Mouse (Mus musculus): ENCODE results near the gene Fam222a. TPM values are rescaled to one million over a fixed set of nuclear protein-coding genes. Genes with fewer than 3 reads are reported as not detected.

Gene Fam222a
- 10 to 100 TPM in 1 of 2 experiments, 1 to 10 TPM in 1; 10.0 to 12.6 TPM for total RNA-seq (2021)

DNA sequence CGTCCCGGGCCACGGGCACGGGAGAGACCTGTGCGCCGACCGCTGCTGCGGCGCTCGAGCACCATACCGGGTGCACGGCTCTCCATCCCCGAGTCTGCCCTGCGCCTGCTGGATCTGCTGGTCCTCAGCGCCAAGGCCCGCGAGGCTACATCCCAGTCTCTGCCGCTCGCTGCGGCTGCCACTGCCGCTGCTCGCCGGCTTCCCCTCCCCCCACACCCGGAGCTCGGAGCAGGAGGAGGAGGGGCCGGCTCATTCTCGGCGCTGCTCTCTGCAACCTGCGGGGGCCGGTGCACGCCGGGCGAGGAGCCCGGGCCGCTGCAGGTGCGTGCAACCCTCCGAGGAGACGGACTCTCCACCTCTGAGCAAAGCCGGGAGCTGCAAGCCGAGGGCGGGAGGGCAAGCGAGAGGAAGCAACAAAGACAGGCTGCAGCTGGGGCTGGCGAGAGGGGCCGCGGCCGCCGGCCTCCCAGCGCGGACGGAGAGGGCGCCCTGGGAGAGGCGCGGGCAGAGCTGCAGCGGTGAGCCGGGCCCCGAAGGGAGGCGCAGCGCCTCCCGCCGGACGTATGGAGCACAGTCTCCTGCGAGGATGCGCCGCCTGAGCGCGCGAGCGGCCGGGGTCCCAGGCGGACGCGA, at the start of gene Fam222a:
TSS of gene Fam222a (plus strand) at position 452 of the 633 bp plus-strand sequence.
- intact Hi-C loops (cut with DNase I): loop anchor here (1.0 to 2.0 kb wide), 2 partner anchors 39 to 106 kb away; no protein-coding TSS in a partner anchor
- DNase-seq (ENCODE audit: low spot score in 2 of 2): peak; percentile 67 to 71

DNA sequence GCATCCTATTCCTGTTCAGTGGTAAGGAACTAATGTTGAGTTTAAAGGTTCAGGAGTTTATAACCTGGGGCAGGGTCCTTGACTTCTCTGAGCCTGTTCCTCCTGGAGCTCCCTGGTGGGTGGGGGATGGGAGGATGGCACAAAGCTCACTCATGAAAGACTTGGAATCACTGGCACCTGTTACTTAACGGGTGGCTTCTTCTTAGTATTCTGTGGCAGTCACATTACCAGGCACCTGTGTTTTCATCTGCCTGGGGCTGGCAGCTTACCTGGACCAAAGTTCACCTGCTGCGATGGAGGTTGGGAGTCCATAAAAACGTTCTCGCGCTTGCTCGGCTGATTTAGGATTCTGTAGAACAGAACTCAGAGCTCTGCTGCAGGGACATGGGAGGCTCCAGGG, 39.5 kb upstream of the Fam222a start:
- no peak for DNase-seq (ENCODE audit: low spot score in 2 of 2)
- intact Hi-C loops (cut with DNase I): no loop called here

DNA sequence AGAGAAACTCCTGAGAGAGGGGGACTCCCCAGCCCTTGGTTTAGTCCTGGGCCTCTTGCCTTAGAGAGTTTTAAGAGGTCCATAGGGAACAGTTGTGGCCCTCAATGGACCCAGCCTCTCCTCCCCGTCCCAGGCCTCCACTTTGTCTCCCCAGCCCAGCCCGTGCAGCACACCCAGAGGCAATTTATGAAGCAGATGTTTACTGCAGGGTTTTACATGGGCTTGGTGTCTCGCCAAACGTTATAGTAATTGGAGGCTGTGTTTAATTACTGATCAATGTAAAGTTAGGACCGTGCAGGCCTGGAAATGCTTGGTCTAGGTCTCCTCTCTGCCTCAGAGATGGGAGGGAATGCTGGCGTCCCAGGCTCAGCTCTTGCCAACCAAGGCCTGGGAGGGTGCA, 37.5 kb upstream of the Fam222a start:
- intact Hi-C loops (cut with DNase I): no loop called here
- DNase-seq (ENCODE audit: low spot score in 2 of 2): no peak

DNA sequence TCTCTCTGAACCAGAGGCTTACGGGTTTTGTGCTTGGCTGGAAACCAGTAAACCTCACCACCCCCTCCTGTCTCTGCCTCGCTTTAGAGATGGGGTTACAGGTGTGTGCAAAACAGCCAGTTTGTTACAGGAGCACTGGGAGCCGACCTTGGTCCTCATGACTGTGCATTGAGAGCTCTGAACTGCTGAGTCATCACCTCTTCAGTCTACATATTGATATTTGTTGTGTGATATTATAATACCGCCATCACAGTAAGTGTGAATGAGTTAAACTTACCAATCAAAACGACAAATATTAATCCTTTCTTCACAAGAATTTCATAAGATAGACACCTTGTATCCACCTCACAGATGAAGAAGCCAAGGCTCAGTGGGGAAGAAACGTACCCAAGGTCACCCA, 35.8 kb upstream of the Fam222a start:
- intact Hi-C loops (cut with DNase I): no loop called here

DNA sequence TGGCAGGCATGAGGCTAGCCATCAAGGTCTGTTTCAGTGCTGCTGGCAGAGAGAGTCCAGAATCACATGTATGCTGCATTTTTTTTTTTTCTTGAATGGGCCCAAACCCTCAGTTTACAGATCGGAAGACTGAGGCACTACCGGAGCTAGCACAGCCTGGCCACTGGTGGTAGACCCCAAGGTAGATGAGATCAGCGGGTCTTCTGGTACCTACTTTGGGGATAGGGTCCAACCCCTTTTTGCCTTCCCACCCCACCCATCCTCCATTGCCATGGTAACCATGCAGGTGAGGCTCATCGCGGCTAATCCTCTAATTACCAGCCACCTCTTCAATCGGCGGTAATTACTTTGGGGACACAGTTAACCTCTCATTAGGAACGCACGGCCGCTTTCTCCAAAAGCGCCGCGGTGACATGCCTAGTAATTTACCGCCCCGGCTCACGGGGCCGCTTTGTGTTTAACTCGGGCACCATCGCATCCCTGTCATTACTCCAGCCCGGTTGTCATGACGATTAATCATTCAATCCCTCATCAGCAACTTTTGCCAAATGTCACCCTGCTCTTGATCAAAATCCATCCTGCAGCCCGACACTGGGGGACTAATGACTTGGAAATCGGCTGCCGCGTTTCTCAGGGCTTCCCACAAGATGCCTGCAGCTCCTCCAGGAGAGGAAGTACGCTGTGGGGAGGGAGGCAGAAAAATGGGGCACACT, 30.4 kb upstream of the Fam222a start:
- intact Hi-C loops (cut with DNase I): no loop called here
- DNase-seq (ENCODE audit: low spot score in 2 of 2): no peak

More for the DNA sequence above, 35.8 kb upstream of the Fam222a start:
- no peak for DNase-seq (ENCODE audit: low spot score in 2 of 2)

DNA sequence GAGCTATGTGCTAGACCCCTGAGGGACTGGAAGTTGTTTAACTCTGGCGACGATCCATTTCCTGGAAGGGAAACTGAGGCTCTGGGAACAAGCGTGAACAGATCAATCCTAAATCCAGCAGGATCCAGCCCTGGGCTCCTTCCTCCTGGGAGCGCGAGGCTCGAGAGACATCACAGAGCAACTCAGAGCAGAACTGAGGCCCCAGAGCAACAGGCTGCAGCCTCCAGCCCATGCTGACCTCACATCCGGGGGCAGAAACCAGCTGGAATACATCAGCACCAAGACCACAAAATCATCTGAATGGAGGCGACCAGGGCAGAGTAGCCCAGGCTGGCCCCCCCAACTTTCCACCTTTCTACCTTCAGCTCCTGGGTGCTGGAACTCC, 29.8 kb upstream of the Fam222a start:
- DNase-seq (ENCODE audit: low spot score in 2 of 2): no peak
- intact Hi-C loops (cut with DNase I): no loop called here

DNA sequence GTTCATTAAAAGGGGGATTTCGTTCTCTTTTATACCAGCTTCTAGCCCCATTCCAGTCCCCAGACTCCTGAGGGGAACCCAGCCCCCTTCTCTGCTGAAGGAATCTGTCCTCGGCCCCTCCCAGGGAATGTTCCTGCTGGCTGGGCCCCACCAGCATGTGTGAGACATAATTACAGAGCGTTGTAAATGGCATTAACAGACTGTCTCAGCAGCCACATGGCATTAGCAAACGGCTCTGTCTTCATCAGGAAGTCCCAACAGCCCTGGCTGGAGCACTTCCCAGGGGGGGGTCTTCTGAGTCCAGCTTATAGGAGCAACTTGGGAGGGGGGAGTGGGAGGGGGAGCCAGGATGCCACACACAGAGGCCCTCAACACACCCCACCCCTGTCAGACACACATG, 29.1 kb upstream of the Fam222a start:
- intact Hi-C loops (cut with DNase I): no loop called here
- no peak for DNase-seq (ENCODE audit: low spot score in 2 of 2)

DNA sequence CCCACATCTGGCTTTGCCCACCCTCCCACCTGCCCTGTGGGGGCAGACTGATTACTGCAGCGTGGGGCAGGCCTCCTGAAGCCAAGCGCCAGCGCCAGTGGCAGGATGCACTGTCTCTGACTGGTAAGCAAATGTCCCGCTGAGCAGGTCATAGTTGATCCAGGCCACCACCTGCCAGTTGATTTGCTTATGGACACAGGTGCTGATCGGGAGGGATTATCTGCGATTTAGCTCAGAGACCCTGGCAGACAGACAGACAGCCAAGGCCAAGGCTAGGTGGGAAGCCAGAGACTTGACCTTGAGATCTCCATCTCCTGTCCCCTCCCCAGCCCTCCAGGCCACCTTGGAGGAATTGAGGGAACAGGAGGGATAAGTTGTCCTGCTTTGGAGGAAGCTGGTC, 28.1 kb upstream of the Fam222a start:
- DNase-seq (ENCODE audit: low spot score in 2 of 2): no peak
- intact Hi-C loops (cut with DNase I): no loop called here

DNA sequence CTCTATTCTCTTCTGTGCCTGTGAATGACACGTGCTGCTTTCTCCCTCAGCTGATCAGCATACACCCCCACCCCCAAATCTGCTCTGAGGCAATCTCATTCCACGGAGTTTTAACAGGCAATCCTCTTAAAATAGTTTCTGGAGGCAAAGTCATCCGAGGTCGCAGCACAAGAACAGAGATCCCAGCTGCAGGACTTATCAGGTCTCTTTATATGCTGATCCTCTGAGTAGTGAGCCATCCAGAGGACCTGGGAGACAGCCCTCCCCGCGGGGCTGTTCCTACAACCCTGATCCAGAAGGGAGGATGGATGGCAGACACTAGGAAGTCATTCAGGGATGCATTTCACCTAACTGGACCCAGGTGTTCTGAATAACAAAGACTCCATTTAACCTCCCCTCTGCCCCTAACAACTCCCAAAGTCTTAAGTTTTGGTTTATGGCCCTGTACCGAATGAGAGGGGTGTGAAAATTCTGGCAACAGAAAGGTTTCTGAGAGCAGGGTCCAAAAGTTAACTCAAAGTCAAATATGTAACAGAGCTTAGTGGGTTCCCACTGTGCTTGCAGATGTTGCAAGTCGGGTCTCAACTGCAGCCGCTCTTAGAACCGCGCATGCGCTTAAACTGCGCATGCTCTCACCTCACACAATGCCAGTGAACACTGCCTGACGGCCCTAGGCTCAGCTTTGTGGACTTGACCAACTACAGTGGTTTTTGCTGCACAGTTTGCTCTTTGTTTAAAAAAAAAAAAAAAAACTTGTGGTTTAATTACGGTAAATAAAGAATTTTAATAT, 26.0 kb upstream of the Fam222a start:
- intact Hi-C loops (cut with DNase I): no loop called here
- DNase-seq (ENCODE audit: low spot score in 2 of 2): no peak

DNA sequence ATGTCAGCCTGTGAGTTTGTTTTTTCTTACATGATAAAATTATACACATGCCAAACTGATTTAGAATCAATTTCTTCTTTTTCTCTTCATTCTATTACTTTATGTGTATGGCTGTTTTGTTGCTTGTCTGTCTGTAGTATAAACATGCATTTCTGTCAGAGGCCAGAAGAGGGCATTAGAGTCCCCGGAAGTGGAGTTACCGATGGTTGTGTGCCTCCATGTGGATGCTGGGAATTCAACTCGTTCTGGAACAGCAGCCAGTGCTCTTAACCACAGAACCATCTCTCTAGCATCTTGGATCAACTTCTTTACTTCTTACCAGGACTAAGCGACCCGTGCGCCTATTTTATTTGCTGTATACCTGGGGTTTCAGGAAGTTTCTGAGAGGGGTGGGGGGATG, 24.2 kb upstream of the Fam222a start:
- no peak for DNase-seq (ENCODE audit: low spot score in 2 of 2)
- intact Hi-C loops (cut with DNase I): no loop called here

DNA sequence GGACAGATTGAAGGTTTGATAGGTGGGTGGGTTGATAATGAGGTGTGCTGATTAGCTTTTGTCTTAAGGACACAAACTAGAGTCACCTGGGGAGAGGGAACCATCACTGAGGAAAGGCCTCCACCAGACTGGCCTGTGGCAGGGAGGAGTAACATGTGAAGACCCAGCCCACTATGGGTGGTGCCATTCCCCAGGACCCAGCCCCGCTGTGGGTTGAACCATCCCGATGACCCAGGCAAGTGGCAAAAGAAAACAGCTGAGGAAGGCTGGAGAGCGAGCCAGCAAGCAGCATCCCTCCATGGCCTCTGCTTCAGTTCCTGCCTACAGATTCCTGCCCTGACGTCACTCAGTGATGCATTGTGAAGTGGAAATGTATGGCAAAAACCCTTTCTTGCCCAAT, 23.6 kb upstream of the Fam222a start:
- intact Hi-C loops (cut with DNase I): no loop called here

DNA sequence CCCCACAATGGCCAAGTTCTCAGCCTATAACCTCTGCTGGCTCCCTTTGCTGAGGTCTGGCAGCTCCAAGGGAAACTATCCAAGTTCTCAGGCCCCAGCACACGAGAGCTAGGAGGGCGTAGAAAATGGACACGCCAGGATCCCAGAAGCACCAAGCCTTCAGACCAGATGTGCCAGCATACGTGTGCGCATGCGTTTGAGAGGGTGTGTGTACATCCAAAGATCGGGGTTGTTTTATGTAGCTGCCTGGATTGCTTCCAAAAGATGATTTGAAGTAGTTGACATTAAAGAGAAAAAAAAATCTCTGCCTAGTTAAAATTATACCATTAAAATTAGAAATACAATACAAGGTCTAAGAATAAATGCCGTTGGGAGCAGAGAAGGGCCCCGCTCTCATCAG, 22.7 kb upstream of the Fam222a start:
- intact Hi-C loops (cut with DNase I): no loop called here
- DNase-seq (ENCODE audit: low spot score in 2 of 2): no peak

More for the DNA sequence above, 23.6 kb upstream of the Fam222a start:
- no peak for DNase-seq (ENCODE audit: low spot score in 2 of 2)

DNA sequence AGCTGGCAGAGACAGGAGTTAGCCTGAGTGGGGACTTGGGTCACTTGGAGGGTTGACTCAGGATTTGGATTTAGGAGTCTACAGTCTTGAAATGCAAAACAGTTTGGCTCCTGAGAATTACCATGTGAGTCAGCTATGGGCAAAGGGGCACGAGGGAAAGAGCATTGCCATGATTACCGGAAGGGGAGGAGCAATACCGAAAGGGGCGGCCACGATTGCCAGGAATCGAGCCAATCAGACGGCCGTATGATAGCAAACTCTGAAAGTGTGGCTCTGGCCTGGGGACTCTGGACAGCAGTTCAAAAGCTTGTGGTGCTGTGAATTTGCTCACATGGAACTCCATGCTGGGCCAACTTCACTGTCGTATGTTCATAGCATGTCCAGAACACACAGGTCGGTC, 18.8 kb upstream of the Fam222a start:
- no peak for DNase-seq (ENCODE audit: low spot score in 2 of 2)
- intact Hi-C loops (cut with DNase I): no loop called here

DNA sequence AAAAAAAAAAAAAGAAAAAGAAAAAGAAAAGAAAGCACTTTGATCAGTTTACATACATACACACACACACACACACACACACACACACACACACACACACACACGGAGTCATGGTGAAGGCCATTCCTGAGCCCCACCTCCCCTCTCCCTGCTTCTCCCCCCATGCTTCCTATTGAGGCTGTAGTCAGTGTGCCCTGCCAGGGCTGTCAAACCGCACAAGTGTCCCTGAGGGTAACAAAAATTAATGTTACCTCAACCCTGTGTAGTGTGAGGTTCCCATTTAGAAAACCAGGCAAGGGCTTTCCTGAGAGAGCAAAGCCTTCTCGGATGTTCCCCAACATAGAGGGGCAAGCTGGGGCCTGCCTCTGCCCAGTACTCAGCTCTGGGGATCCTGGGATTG, 18.0 kb upstream of the Fam222a start:
- intact Hi-C loops (cut with DNase I): no loop called here
- no peak for DNase-seq (ENCODE audit: low spot score in 2 of 2)

DNA sequence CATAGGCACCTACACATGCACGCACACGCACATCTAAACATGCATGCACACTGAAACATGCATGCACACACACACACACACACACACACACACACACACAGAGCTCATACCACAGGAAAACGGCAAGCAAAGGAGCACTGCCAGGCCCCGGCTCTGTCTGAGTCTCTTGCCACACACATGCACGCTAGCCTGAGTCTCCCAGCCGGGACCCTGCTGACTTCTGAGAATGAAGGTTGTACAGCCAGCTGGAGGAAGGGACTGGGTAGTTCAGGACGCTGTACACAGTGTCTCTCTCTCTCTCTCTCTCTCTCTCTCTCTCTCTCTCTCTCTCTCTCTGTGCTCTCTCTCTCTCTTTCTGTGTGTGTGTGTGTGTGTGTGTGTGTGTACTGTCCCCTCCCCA, 17.4 kb upstream of the Fam222a start:
- no peak for DNase-seq (ENCODE audit: low spot score in 2 of 2)
- intact Hi-C loops (cut with DNase I): no loop called here

DNA sequence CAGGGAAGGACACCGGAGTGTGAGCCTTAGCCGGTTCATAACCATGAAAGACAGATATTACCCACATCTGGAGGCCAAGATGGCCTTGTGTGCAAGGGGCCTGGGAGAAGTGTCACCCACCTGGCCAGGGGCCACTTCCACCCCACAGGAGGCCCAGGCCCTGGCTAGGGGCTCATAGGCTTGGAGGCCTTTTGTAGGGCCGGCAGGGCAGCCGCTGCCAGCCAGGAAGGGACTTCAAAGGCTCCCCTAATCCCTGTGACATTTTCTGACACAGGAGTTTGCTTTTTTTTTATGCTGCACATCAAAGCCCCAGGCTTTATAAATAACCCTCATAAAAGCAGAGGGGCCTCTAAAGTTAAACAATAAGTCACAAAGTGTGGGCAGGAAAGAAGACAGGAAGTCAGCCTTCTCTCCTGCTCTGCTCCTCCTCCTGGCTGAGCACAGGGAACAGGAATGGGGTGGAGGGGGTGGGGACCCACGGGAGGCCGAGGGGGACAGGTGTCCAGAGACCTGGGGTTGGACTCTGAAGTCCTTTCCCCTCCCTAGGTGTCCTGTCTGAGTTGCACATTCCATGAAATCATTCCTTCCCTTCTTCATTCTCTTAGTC, 16.8 kb upstream of the Fam222a start:
- DNase-seq (ENCODE audit: low spot score in 2 of 2): no peak
- intact Hi-C loops (cut with DNase I): no loop called here

DNA sequence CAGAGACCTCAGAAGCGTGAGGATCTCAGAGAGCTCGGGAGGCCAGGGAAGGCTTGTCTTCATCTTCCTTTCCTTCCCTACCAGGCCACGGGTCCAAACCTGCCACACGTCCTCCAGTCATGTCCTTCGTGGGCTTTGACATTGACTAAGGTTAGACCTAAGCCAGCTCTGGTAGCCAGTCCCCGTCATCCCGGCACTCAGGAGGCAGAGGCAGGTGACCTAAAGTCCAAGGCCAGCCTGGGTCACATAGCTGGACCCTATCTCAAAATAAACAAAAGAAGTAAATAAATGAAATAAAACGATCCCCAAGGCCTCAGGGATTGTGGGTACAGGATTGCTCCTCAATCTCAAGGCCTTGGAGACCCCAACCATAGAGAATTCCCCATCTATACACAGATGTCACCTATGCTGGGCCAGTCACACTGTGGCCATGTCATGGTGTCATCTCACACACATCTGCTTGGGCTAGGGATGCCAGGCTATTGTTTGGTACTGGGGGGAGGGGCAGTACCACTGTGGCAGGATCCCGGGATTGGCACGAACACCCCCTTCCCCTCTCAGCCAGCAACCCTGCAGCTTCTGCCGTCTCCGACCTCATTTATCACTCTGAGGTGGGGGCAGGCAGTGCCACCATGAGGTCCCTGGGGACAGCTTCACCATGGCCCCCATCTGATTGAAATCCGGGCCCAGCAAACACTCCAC, 15.2 kb upstream of the Fam222a start:
- intact Hi-C loops (cut with DNase I): no loop called here
- DNase-seq (ENCODE audit: low spot score in 2 of 2): no peak

DNA sequence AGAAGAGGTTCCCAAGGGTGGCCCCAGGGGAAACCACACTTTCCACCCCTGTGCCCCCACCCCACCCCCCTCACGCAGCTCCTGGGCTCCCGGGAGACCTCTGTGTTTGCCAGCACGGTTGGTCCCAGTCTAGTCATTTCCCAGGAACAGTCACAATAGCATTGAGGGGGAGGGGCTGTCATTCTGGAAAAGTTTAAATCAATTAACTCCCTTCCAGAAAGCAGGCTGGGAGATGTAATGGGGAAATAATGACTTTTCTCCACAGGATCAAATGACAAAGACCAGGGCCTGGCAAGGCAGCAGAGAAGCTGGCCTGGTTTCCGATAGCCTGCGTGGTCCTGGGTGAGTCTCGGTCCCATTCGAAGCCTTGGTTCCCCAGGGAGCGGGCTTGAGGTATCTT, 14.1 kb upstream of the Fam222a start:
- intact Hi-C loops (cut with DNase I): no loop called here
- DNase-seq (ENCODE audit: low spot score in 2 of 2): no peak

DNA sequence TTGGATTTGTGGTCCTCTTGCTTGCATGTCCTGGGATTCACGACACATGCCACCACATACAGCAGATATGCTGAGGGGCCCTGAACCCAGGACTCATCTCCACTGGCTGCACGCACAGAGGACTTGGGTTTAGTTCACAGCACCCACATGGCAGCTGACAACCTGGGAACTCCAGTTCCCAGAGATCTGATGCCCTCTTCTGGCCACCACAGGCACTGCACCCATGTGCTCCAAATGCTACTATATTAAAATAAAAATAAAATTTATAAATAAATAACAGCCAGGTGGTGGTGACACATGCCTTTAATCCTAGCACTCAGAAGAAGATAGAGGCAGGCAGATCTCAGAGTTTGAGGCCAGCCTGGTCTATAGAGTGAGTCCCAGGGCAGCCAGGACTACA, 12.4 kb upstream of the Fam222a start:
- intact Hi-C loops (cut with DNase I): no loop called here
- no peak for DNase-seq (ENCODE audit: low spot score in 2 of 2)

DNA sequence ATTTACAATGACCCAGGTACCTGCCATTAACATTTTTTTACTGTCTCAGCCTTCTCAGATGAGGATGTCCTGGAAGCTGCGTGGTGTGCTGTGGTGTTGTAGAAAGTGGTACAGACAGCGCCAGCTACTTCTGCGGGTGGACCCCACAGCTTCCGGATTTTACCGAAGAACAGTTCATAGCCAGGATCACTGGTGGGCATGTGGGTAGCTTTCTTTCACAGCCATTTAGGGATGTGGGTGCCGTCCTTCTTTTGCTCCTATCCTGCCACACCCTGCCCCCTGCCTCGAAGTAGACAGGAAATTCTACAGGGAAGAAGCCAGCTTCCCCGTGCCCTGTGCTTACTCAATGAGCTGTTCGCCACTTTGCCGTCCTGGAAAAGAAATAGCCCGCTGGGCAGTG, 11.7 kb upstream of the Fam222a start:
- intact Hi-C loops (cut with DNase I): no loop called here
- DNase-seq (ENCODE audit: low spot score in 2 of 2): no peak
